Mouse (Mus musculus) Patski (cell line): ENCODE measurements around the gene Cd24a. TPM values are rescaled to one million over a fixed set of nuclear protein-coding genes. Genes with fewer than 3 reads are reported as not detected.
A peak's percentile ranks its signal among the peaks of the same experiment; 100 is the strongest.

ENCODE experiments used
- ATAC-seq: fragments of 100-300 bp; one replicate; pipeline ENCODE4 v1.8.0; 2021
- CTCF ChIA-PET: fragments of 350-600 bp; sonication (Branson Sonifier 250); formaldehyde crosslinking; loops from one replicate; lab custom pipeline; 2022; ENCODE audit warnings: inconsistent platforms; lab: Charles Lee
- POLR2A ChIA-PET: fragments of 350-600 bp; sonication (Branson Sonifier 250); formaldehyde crosslinking; loops from one replicate; lab custom pipeline; 2022; ENCODE audit warnings: antibody characterized with exemption, inconsistent platforms; lab: Charles Lee
- DNase-seq: peaks from one replicate; pipeline ENCODE4 v3.0.0-alpha.2; 2011; ENCODE audit warnings: low read depth, low spot score
- H3K27me3 ChIP-seq: fragments of 371-371 bp; one replicate; pipeline ENCODE4 v1.5.1; 2021
- CTCF ChIP-seq: fragments of 100-300 bp; IDR thresholded peaks from one replicate; pipeline ENCODE4 v1.5.1; 2021
- in situ Hi-C: fragments of 300-500 bp; cut with MboI; formaldehyde crosslinking; loops from 3 replicates; pipeline ENCODE4 v1.11.1; 2018; ENCODE audit warnings: low pct_unique_long_range_greater_than_20kb, mixed read lengths
- polyA plus RNA-seq: library from polyadenylated mRNA; unstranded; gene quantifications from one replicate; pipeline ENCODE4 v1.2.3, GENCODE M21; 2021

Gene Cd24a
- polyA plus RNA-seq, 1 experiment from 2014 or later = 722 TPM

DNA sequence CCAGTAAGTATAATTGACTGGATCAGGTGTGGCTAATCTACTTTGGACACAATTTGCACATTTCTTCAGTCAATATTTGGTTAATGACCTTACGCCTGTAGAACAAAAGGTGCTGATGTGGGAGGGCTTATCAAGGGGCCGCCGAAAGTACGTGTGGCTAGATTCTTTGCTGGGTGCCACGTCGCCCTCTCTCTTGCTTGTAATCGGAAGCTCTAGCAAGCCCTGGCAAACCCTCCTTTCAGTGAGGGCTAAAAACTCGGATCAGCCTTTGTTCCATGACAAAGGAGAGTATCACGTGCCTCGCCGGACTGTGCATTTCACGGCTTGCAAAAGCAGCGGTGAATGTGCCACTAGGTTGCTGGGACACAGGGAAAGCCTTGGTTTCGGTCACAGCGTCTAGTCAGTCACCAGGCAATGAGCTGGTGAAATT lies 2.6 kb downstream of the Cd24a start:
- ChIA-PET CTCF (interaction anchor here (1.2 to 1.4 kb wide), 3 partner anchors 51 to 339 kb away, joined by 3 to 4 read pairs (median 3); no protein-coding TSS in a partner anchor), POLR2A (interaction anchor here (0.8 to 3.0 kb wide), 8 partner anchors 8 to 348 kb away, joined by 3 to 12 read pairs (median 4); no protein-coding TSS in a partner anchor)
- in situ Hi-C loops = loop anchor here (5.0 kb wide), 3 partner anchors 52 to 152 kb away; no protein-coding TSS in a partner anchor
- no peak for TF ChIP-seq CTCF
- H3K27me3 ChIP-seq = no peaks in the 10 kb centered on the region
- DNase-seq = peak; percentile 28
- no peak for ATAC-seq

DNA sequence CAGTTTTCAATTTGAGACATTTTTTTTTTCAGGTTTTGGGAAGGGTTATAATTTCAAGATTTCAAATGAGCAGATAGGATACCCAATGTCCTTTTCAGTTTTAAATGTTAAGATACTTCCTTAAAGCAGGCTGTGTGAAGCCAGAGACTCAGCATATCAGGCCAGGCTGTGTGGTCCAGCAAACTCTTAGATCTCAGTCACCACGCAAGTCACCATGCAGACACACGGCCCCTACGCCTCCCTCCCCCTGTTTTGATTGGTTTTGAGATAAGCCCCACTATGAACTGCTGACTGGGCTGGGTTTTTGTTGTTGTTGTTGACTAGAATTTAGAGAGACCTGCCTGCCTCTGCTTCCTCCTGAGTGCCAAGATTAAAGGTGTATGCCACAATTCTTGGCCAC lies 3.2 kb downstream of the Cd24a start:
- in situ Hi-C loops = loop anchor here (5.0 kb wide), 3 partner anchors 51 to 151 kb away; no protein-coding TSS in a partner anchor
- DNase-seq (no peak), ATAC-seq (no peak)
- ChIA-PET POLR2A (interaction anchor here (0.8 to 3.0 kb wide), 6 partner anchors 24 to 347 kb away, joined by 3 to 12 read pairs (median 3); no protein-coding TSS in a partner anchor), CTCF (interaction anchor here (1.2 kb wide), 1 partner anchor 338 kb away, joined by 3 read pairs; no protein-coding TSS in a partner anchor)
- H3K27me3 ChIP-seq = no peaks in the 10 kb centered on the region
- TF ChIP-seq CTCF = no peak

- no peak for ATAC-seq
- DNase-seq = no peak
- in situ Hi-C loops = loop anchor here (5.0 kb wide), 3 partner anchors 48 to 148 kb away; no protein-coding TSS in a partner anchor
- ChIA-PET CTCF (interaction anchor here (1.2 kb wide), 1 partner anchor 15 kb away, joined by 3 read pairs; no protein-coding TSS in a partner anchor), POLR2A (no interaction called here)
- H3K27me3 ChIP-seq = no peaks in the 10 kb centered on the region
- TF ChIP-seq CTCF = no peak
Measured at GRCm38 (mm10) chr10:43584538-43584937, 6.5 kb downstream of the Cd24a start.

GRCm38 (mm10) chr10:43588470-43589177 lies 10.5 kb downstream of the Cd24a start:
- TF ChIP-seq CTCF = no peak
- no peaks in the 10 kb centered on the region for H3K27me3 ChIP-seq
- ChIA-PET POLR2A (interaction anchor here (1.0 kb wide), 1 partner anchor 8 kb away, joined by 4 read pairs; no protein-coding TSS in a partner anchor), CTCF (interaction anchor here (1.1 kb wide), 1 partner anchor 104 kb away, joined by 3 read pairs; no protein-coding TSS in a partner anchor)
- in situ Hi-C loops = no loop called here
- DNase-seq (no peak), ATAC-seq (no peak)

DNA sequence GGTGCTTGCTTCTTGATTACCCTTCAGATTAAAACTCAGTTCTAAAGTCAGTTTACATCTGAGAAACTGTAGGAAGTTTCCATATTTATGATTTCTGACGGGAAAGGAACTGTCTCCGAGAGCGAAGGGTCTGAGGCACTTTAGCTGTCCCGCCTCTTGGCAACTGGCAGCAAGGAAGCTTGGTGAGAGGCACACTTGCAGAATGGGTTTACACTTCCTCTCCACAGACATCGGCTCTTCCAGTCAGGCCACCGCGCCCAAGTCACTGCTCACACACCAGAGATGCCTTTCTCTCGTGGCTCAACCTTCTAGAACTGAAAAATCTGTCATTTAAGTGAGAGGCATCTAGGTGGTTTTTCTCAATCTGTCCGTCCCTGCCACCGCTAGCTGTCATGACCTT lies 13.4 kb downstream of the Cd24a start:
- CTCF ChIA-PET = interaction anchor here (1.3 kb wide), 1 partner anchor 8 kb away, joined by 3 read pairs; no protein-coding TSS in a partner anchor
- no peak for DNase-seq
- no peak for TF ChIP-seq CTCF
- POLR2A ChIA-PET = interaction anchor here (0.6 kb wide), 1 partner anchor 576 kb away, joined by 4 read pairs; no protein-coding TSS in a partner anchor
- H3K27me3 ChIP-seq = no peaks in the 10 kb centered on the region
- no peak for ATAC-seq
- in situ Hi-C loops = no loop called here

DNA sequence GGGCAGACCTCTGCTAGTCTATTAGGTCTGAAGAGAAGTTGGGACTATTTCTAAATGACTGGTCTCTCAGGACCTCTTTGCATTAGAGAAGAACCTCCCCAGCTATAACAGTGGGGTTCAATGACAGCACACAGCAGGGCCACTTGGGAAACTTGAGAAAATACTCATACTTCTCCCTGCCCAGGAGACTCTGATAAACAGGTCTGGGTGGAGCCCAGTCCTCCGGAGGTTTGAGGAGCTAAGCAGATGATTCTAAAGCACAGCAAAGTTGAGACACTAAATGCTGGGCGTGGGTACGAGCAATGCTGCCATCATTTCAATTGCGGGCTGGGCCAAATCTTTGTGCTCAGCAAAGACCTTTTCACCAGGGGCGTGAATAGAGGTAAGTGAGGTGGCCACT lies 15.1 kb downstream of the Cd24a start:
- ChIA-PET CTCF (interaction anchor here (1.6 kb wide), 1 partner anchor 43 kb away, joined by 3 read pairs; no protein-coding TSS in a partner anchor), POLR2A (no interaction called here)
- no peaks in the 10 kb centered on the region for H3K27me3 ChIP-seq
- in situ Hi-C loops = no loop called here
- DNase-seq (no peak), ATAC-seq (no peak)
- TF ChIP-seq CTCF = no peak

DNA sequence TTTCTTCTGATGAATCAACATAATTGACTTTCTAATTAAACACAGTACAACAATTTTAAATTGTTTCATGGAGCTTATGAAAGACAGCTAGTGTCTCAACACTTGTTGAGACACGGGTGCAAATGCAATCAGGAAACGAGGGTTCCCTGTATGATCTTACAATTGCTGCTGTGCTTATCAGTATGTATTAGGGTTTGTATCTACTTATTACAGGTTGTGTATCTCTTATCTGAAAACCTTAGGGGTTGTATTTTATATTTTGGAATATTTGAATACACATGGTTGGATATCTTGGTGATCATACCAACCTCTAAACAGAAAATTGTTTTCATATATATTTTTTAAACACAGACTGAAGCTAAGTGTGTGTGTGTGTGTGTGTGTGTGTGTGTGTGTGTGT lies 16.1 kb downstream of the Cd24a start:
- in situ Hi-C loops = no loop called here
- ChIA-PET CTCF (interaction anchor here (1.6 kb wide), 1 partner anchor 42 kb away, joined by 3 read pairs; no protein-coding TSS in a partner anchor), POLR2A (no interaction called here)
- no peak for TF ChIP-seq CTCF
- no peaks in the 10 kb centered on the region for H3K27me3 ChIP-seq
- DNase-seq (no peak), ATAC-seq (no peak)

- CTCF ChIA-PET = interaction anchor here (1.6 kb wide), 1 partner anchor 42 kb away, joined by 3 read pairs; no protein-coding TSS in a partner anchor
- in situ Hi-C loops = no loop called here
- POLR2A ChIA-PET = no interaction called here
- TF ChIP-seq CTCF = no peak
- no peak for ATAC-seq
- DNase-seq = no peak
- H3K27me3 ChIP-seq = no peaks in the 10 kb centered on the region
Measured at GRCm38 (mm10) chr10:43594894-43595293, 16.8 kb downstream of the Cd24a start.

GRCm38 (mm10) chr10:43598067-43598726 lies 20.1 kb downstream of the Cd24a start:
- DNase-seq (no peak), ATAC-seq (no peak)
- POLR2A ChIA-PET = interaction anchor here (0.6 kb wide), 1 partner anchor 110 kb away, joined by 4 read pairs; no protein-coding TSS in a partner anchor
- H3K27me3 ChIP-seq = no peaks in the 10 kb centered on the region
- in situ Hi-C loops = no loop called here
- CTCF ChIA-PET = no interaction called here
- TF ChIP-seq CTCF = no peak

DNA sequence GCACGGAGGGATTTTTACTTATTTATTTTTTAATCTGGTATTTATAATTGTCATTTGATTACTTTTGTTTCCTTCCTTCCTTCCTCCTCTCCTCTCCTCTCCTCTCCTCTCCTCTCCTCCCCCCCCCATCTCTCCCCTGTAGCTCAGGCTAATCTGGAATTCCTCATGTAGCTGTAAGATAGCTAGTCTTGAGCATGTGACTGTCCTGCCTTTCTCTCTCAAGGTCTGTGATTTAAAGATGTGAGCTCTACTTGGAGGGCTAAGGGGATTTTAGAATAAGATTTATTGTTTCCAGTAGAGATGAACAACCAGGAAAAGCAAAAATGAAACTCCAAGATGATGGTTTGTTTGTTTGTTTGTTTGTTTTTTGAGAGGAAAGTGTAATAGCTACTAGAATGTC lies 23.0 kb downstream of the Cd24a start:
- no peak for TF ChIP-seq CTCF
- CTCF ChIA-PET = interaction anchor here (1.1 to 1.4 kb wide), 2 partner anchors 9 to 14 kb away, joined by 3 read pairs; no protein-coding TSS in a partner anchor
- no peak for DNase-seq
- POLR2A ChIA-PET = no interaction called here
- no peak for ATAC-seq
- in situ Hi-C loops = no loop called here
- H3K27me3 ChIP-seq = no peaks in the 10 kb centered on the region
